Mouse (Mus musculus) erythroblast, embryonic 14.5 days (primary cell): ENCODE measurements around the gene Fam69a. TPM values are rescaled to one million over a fixed set of nuclear protein-coding genes. Genes with fewer than 3 reads are reported as not detected.
A peak's percentile ranks its signal among the peaks of the same experiment; 100 is the strongest.

Experiments
- H3K27me3 ChIP-seq: 2 replicates; pipeline ENCODE4 v1.6.1; 2012; ENCODE audit warnings: inconsistent platforms; ENCODE audit not compliant: control insufficient read depth
- H3K36me3 ChIP-seq: 2 replicates; pipeline ENCODE4 v1.6.1; 2012; ENCODE audit warnings: mild to moderate bottlenecking, inconsistent platforms; ENCODE audit not compliant: control insufficient read depth
- H3K4me1 ChIP-seq: 2 replicates; pipeline ENCODE4 v1.6.1; 2012; ENCODE audit warnings: inconsistent platforms; ENCODE audit not compliant: control insufficient read depth
- H3K4me3 ChIP-seq: replicated peaks from 2 replicates; pipeline ENCODE3; 2012; ENCODE audit warnings: moderate library complexity, mild to moderate bottlenecking, inconsistent platforms
- H3K9me3 ChIP-seq: 2 replicates; pipeline ENCODE4 v1.6.1; 2012; ENCODE audit warnings: low read length, inconsistent platforms, mixed read lengths; ENCODE audit not compliant: control insufficient read depth
- GATA1 ChIP-seq: IDR thresholded peaks from 2 replicates; pipeline ENCODE4 v1.6.1; 2012; ENCODE audit warnings: low read length, inconsistent platforms, mixed read lengths
- TAL1 ChIP-seq: IDR thresholded peaks from 3 replicates; pipeline ENCODE4 v1.6.1; 2012; ENCODE audit warnings: low read length, inconsistent platforms, mixed read lengths
- polyA plus RNA-seq: library from polyadenylated mRNA; stranded (reverse); fragments of >175 nt; gene quantifications from 2 replicates; pipeline ENCODE4 v1.2.3, GENCODE M21; 2012

The Fam69a gene
- polyA plus RNA-seq, 1 experiment = 0.02 TPM

DNA sequence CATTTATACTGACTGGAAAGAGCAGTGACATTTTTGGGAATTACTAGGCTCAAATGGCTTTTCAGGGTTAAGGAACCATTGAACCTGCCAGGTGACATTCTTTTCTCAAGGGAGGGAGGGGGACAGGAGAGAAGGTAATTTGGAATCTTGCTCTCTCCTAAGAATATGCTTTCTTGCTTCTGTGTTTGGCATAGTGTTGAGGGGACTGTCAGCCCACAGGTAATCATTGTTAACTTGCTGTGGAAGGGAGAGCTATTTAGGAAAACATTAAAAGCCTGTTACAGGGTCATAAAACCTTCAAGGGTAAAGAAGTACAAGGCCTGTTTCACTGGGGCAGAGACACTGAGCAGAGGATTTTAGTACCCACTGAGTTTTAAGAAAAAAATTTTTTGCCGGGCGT, 30.3 kb upstream of the Fam69a start:
- Histone ChIP-seq H3K4me1 (peaks cover 2% of the 10 kb centered on the region; the same call in 1 of the 2 replicates), H3K27me3 (peaks cover 4% of the 10 kb centered on the region; the same call in 1 of the 2 replicates), H3K4me3 (no peak overlapping the region), H3K36me3 (no peaks in the 10 kb centered on the region), H3K9me3 (no peaks in the 10 kb centered on the region)
- TF ChIP-seq GATA1 (no peak), TAL1 (no peak)

DNA sequence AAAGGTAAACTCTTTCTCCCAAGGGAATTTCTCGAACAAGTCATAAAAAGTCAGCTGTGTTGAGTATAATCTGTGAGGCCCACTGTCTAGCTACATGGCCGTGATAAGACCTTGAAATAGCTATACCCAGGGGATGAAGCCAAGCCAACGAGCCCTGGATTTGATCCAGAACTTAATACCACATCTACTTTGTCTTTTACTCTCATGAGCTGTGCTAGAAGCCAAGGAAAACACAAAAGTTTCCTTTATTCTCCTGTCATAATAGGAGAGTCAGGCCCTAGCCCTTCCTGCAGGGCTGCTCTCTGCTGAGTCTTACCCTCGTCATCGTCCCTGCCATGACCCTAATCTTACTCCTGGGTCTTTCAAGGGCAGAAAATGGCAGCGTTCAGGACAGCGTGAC, 28.5 kb upstream of the Fam69a start:
- no peaks in the 10 kb centered on the region for H3K9me3 ChIP-seq
- no peak for TF ChIP-seq TAL1
- no peak for TF ChIP-seq GATA1

DNA sequence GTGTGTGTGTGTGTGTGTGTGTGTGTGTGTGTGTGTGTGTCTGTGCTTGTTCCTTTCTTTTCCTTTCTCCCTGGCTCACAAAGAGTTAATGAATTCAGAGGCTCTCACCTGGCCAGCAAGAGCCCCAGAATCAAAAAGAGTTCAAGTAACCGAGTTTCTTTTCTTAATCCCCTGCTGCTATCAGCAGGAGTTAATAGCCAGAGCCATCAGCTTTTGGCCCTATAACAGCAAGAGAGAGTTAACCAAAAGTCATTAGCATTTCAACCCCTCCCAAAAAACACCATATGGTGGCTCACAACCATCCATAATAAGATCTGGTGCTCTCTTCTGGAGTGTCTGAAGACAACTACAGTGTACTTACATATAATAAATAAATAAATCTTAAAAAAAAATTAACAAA, 27.3 kb upstream of the Fam69a start:
- Histone ChIP-seq H3K4me3 (no peak overlapping the region), H3K27me3 (peaks cover 7% of the 10 kb centered on the region; the same call in 1 of the 2 replicates), H3K9me3 (no peaks in the 10 kb centered on the region), H3K4me1 (peaks cover 2% of the 10 kb centered on the region; the same call in 1 of the 2 replicates), H3K36me3 (no peaks in the 10 kb centered on the region)
- TF ChIP-seq GATA1 (no peak), TAL1 (no peak)

More for the DNA sequence above, 28.5 kb upstream of the Fam69a start:
- Histone ChIP-seq H3K4me1 (peaks cover 2% of the 10 kb centered on the region; the same call in 1 of the 2 replicates), H3K36me3 (no peaks in the 10 kb centered on the region), H3K4me3 (no peak overlapping the region), H3K27me3 (peaks cover 4% of the 10 kb centered on the region; the same call in 1 of the 2 replicates)

DNA sequence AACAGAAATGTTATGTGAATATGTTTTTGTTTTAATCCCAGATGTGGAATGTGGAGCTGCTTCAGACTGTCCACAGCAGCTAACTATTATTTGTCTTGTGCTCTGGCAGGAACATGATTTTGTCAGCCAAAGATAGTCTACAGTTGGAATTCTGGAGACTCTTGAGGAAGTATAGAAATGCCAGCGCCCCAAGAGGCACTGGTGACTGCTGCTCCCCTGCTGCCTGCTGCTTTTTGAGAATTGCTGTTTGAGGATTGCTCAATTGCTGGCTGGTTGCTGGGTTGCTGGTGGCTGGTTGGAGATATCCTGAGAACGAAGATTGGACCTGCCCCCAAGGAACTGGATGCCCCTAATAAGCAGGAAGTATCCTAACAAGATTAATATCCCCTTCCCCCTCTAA, 22.8 kb upstream of the Fam69a start:
- Histone ChIP-seq H3K4me1 (peaks cover 4% of the 10 kb centered on the region), H3K27me3 (peaks cover 7% of the 10 kb centered on the region; the same call in 1 of the 2 replicates), H3K36me3 (no peaks in the 10 kb centered on the region), H3K9me3 (no peaks in the 10 kb centered on the region), H3K4me3 (no peak overlapping the region)
- no peak for TF ChIP-seq TAL1

DNA sequence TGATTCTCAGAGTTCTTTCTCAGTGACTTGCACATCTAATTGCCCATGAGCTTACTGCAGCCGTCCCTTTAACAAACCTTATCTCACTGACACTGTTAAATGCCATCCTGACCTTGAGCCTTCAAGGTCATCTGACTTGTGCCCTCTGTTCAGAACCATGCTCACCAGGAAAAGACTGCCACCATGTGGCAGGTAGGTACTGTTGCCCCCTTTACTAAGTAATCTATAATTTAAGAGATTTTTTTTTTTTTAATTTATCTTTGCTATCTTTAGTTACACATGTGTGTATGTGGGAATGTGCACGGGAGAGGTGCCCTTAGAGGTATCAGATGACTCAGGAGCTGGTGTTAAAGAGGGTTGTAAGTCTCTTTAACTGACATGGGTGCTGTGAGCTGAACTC, 18.2 kb upstream of the Fam69a start:
- Histone ChIP-seq H3K27me3 (0 out of 2 replicates have a peak, but pooled peaks cover 2% of the 10 kb centered on the region), H3K9me3 (no peaks in the 10 kb centered on the region), H3K4me3 (no peak overlapping the region), H3K4me1 (peaks cover 14% of the 10 kb centered on the region), H3K36me3 (no peaks in the 10 kb centered on the region)
- no peak for TF ChIP-seq TAL1
- TF ChIP-seq GATA1 = no peak

DNA sequence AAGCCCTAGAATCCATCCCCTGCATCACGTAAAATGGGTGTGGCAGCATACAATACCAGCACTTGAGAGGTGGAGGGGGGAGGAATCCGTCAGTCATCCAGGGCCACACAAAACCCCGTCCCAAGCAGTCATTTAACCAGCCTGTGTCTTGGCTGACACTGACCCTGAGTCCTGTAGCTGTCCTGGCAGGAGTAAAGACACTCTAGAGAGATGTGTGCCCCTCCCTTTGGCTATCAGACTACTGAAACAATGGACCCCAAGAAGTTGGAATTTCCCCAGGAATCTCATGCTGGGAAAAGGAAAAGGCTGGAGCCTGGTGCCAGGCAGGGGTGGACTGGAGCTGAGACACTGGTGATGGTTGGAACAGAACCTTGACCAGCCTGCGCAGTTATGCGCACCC, 15.8 kb upstream of the Fam69a start:
- Histone ChIP-seq H3K9me3 (no peaks in the 10 kb centered on the region), H3K4me1 (peaks cover 14% of the 10 kb centered on the region), H3K36me3 (no peaks in the 10 kb centered on the region)

DNA sequence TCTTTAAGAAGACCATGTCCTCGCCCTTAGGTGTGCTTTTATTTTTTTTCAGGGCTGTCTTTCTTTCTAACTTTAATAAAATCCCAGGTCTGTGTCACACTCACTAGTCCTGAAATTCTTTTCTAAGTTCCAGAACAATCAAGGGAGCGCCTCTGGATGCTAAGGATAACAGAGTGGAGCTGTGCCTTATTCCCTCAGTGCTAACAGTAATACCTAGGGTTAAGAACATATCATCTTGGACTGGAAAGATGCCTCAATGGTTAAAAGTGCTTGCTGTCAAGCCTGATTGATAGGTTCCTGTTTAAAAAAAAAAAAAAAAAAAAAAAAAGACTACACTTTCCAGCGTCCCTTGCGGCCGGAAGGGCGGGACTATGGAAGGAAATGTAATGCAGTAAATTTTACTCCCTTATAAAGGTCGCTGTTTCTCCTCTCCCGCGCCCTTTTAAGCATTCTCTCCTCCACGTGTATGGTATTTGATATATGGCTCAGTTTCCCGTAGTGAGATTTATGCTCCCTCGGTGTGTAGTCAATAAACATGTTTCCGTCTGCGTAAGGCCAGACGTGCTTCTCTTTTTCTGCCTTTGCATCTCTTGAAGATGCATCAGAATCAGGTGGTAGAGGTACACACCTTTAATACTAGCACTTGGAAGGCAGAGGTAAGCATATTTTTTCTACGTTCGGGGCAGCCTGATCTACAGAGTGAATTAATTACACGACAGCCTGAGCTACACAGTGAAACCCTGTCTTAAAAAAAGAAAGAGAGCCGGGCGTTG, 14.1 kb upstream of the Fam69a start:
- Histone ChIP-seq H3K4me3 (peak overlapping the region; percentile 70), H3K27me3 (no peaks in the 10 kb centered on the region), H3K9me3 (no peaks in the 10 kb centered on the region), H3K36me3 (no peaks in the 10 kb centered on the region), H3K4me1 (peaks cover 21% of the 10 kb centered on the region)
- TF ChIP-seq TAL1 (no peak), GATA1 (no peak)

More for the DNA sequence above, 15.8 kb upstream of the Fam69a start:
- no peak overlapping the region for H3K4me3 ChIP-seq
- TF ChIP-seq GATA1 (no peak), TAL1 (no peak)
- H3K27me3 ChIP-seq = no peaks in the 10 kb centered on the region

DNA sequence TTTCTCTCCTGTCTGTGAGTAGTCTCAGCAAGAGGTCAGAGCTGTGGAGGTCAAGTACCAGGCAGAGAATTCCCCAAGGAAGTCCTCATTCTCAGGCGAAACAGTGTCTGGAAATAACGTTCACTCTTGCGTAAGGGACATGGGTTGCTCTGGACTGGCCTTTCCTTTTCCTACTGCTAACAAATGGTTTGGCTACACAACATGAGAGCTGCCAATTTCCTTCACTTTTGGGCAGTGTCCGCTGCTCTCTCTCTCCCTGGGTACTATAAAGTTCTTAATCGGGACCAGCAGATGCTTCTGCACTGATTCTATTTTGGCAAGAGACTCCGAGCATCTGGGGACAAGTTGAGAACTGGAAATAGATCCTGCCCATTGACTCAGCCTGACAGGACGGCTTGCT, 10.8 kb upstream of the Fam69a start:
- no peaks in the 10 kb centered on the region for H3K27me3 ChIP-seq
- peaks cover 18% of the 10 kb centered on the region for H3K4me1 ChIP-seq
- no peaks in the 10 kb centered on the region for H3K36me3 ChIP-seq
- TF ChIP-seq GATA1 (no peak), TAL1 (no peak)
- H3K4me3 ChIP-seq = no peak overlapping the region
- no peaks in the 10 kb centered on the region for H3K9me3 ChIP-seq

DNA sequence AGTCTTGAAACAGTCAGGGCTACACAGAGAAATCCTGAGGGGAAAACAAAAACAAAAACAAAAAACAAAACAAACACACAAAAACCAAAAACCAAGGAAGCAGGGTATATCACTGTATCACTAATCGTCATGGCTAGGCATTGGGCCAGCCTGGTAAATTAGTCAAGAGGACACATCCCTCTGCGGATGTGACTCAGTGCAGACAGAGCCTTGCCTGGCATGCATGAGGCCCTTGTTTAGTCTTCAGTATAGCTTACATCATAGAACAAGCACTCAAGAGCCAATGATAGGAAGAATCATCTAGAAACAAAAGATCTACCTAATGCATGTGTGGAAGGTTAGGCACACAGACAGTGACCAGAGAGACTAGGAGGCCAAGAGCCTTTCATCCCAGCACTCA, 9.1 kb upstream of the Fam69a start:
- Histone ChIP-seq H3K4me3 (no peak overlapping the region), H3K27me3 (no peaks in the 10 kb centered on the region), H3K9me3 (no peaks in the 10 kb centered on the region), H3K36me3 (no peaks in the 10 kb centered on the region), H3K4me1 (peaks cover 14% of the 10 kb centered on the region)
- TF ChIP-seq TAL1 = no peak
- TF ChIP-seq GATA1 = no peak
